Mouse (Mus musculus): Measurements from ENCODE around the gene Yipf1. TPM values are rescaled to one million over a fixed set of nuclear protein-coding genes. Genes with fewer than 3 reads are reported as not detected.

Gene Yipf1
- 10 to 100 TPM; 44.5 to 45.1 TPM for total RNA-seq (2021)
- long read RNA-seq, experiment 1, transcript Yipf1-201 (10 exons, 1,321 nt) = major isoform, 79 of 86 reads
- long read RNA-seq, experiment 1, partial matches to known transcripts = 2 of 86 reads
- long read RNA-seq, experiment 1, other reads (novel, unspliced or antisense) = 5 of 86 reads
- long read RNA-seq, experiment 2, transcript Yipf1-201 (10 exons, 1,321 nt) = major isoform, 54 of 60 reads
- long read RNA-seq, experiment 2, partial matches to known transcripts = 0 of 60 reads
- long read RNA-seq, experiment 2, other reads (novel, unspliced or antisense) = 6 of 60 reads

- intact Hi-C loops (cut with DNase I) = loop anchor here (5.0 kb wide), 1 partner anchor 62 kb away; the partner anchor contains the start of genes Hspb11 and Lrrc42
- peak; percentile 86 to 91 for DNase-seq (ENCODE audit: low spot score in 2 of 2)
Observed at GRCm38 (mm10) chr4:107313690-107314478, at the start of gene Yipf1. TSS of gene Yipf1 (plus strand) at chr4:107314363.

- DNase-seq (ENCODE audit: low spot score in 2 of 2) = no peak
- intact Hi-C loops (cut with DNase I) = no loop called here
Observed at GRCm38 (mm10) chr4:107273683-107274082, 40.5 kb upstream of the Yipf1 start.

- DNase-seq (ENCODE audit: low spot score in 2 of 2) = no peak
Observed at GRCm38 (mm10) chr4:107274511-107274910, 39.7 kb upstream of the Yipf1 start.

GRCm38 (mm10) chr4:107278188-107278707 lies 35.9 kb upstream of the Yipf1 start:
- intact Hi-C loops (cut with DNase I) = no loop called here
- DNase-seq (ENCODE audit: low spot score in 2 of 2) = no peak

More at GRCm38 (mm10) chr4:107274511-107274910, 39.7 kb upstream of the Yipf1 start:
- intact Hi-C loops (cut with DNase I) = no loop called here

GRCm38 (mm10) chr4:107280843-107281475 lies 33.2 kb upstream of the Yipf1 start:
- intact Hi-C loops (cut with DNase I) = no loop called here
- DNase-seq (ENCODE audit: low spot score in 2 of 2) = no peak

- intact Hi-C loops (cut with DNase I) = no loop called here
- no peak for DNase-seq (ENCODE audit: low spot score in 2 of 2)
Observed at GRCm38 (mm10) chr4:107285446-107286200, 28.5 kb upstream of the Yipf1 start.

- intact Hi-C loops (cut with DNase I) = no loop called here
- no peak for DNase-seq (ENCODE audit: low spot score in 2 of 2)
Observed at GRCm38 (mm10) chr4:107286386-107286785, 27.8 kb upstream of the Yipf1 start.

- intact Hi-C loops (cut with DNase I) = no loop called here
- no peak for DNase-seq (ENCODE audit: low spot score in 2 of 2)
Observed at GRCm38 (mm10) chr4:107287517-107287916, 26.6 kb upstream of the Yipf1 start.

- intact Hi-C loops (cut with DNase I) = no loop called here
- DNase-seq (ENCODE audit: low spot score in 2 of 2) = peak; percentile 12 to 69
Observed at GRCm38 (mm10) chr4:107291611-107292272, 22.4 kb upstream of the Yipf1 start.

- no peak for DNase-seq (ENCODE audit: low spot score in 2 of 2)
- intact Hi-C loops (cut with DNase I) = no loop called here
Observed at GRCm38 (mm10) chr4:107292273-107292662, 21.9 kb upstream of the Yipf1 start.

- intact Hi-C loops (cut with DNase I) = no loop called here
- DNase-seq (ENCODE audit: low spot score in 2 of 2) = no peak
Observed at GRCm38 (mm10) chr4:107298071-107298606, 16.0 kb upstream of the Yipf1 start.

GRCm38 (mm10) chr4:107299779-107300340 lies 14.3 kb upstream of the Yipf1 start:
- no peak for DNase-seq (ENCODE audit: low spot score in 2 of 2)
- intact Hi-C loops (cut with DNase I) = no loop called here

GRCm38 (mm10) chr4:107300371-107300770 lies 13.8 kb upstream of the Yipf1 start:
- intact Hi-C loops (cut with DNase I) = no loop called here
- no peak for DNase-seq (ENCODE audit: low spot score in 2 of 2)

GRCm38 (mm10) chr4:107300902-107301555 lies 13.1 kb upstream of the Yipf1 start:
- intact Hi-C loops (cut with DNase I) = no loop called here

GRCm38 (mm10) chr4:107302221-107302620 lies 11.9 kb upstream of the Yipf1 start:
- intact Hi-C loops (cut with DNase I) = no loop called here
- no peak for DNase-seq (ENCODE audit: low spot score in 2 of 2)

More at GRCm38 (mm10) chr4:107300902-107301555, 13.1 kb upstream of the Yipf1 start:
- no peak for DNase-seq (ENCODE audit: low spot score in 2 of 2)

GRCm38 (mm10) chr4:107302832-107303231 lies 11.3 kb upstream of the Yipf1 start:
- DNase-seq (ENCODE audit: low spot score in 2 of 2) = no peak
- intact Hi-C loops (cut with DNase I) = no loop called here

- no peak for DNase-seq (ENCODE audit: low spot score in 2 of 2)
- intact Hi-C loops (cut with DNase I) = no loop called here
Observed at GRCm38 (mm10) chr4:107303531-107303930, 10.6 kb upstream of the Yipf1 start.

- intact Hi-C loops (cut with DNase I) = no loop called here
- DNase-seq (ENCODE audit: low spot score in 2 of 2) = no peak
Observed at GRCm38 (mm10) chr4:107306966-107307365, 7.2 kb upstream of the Yipf1 start, which contains the start of gene Dio1. TSS of gene Dio1 (minus strand) at chr4:107307169.

All from left cerebral cortex, postnatal 14 days (tissue).